Mouse (Mus musculus) liver, postnatal 0 days (tissue): ENCODE measurements around the gene Il6st.

ENCODE experiments used
- CTCF ChIP-seq: sonication (generic); IDR thresholded peaks from 2 replicates; pipeline ENCODE4 v1.5.1; 2016; ENCODE audit warnings: antibody characterized with exemption, low read depth
- EP300 ChIP-seq: IDR thresholded peaks from 2 replicates; pipeline ENCODE4 v1.6.1; 2016; ENCODE audit warnings: antibody characterized with exemption, low read depth, mild to moderate bottlenecking

- TF ChIP-seq CTCF: no peak
- TF ChIP-seq EP300: no peak
Observed at GRCm38 (mm10) chr13:112473757-112474755, 10.2 kb downstream of the Il6st start.
